Mouse (Mus musculus) heart, adult 2 months (tissue): ENCODE data around the gene Cpa5.

Experiments used
- CTCF ChIP-seq: fragments of 200-600 bp; IDR thresholded peaks from 2 replicates; pipeline ENCODE4 v1.8.1; 2022; ENCODE audit warnings: antibody characterized with exemption, mild to moderate bottlenecking, moderate library complexity
- EP300 ChIP-seq: fragments of 200-500 bp; IDR thresholded peaks from 2 replicates; pipeline ENCODE4 v1.6.1; 2011; ENCODE audit warnings: low read depth, low read length, control low read depth; ENCODE audit not compliant: insufficient read depth
- POLR2A ChIP-seq: fragments of 200-500 bp; IDR thresholded peaks from 2 replicates; pipeline ENCODE4 v1.6.1; 2011; ENCODE audit warnings: mild to moderate bottlenecking, low read depth, low read length, control low read depth; ENCODE audit not compliant: insufficient read depth

DNA sequence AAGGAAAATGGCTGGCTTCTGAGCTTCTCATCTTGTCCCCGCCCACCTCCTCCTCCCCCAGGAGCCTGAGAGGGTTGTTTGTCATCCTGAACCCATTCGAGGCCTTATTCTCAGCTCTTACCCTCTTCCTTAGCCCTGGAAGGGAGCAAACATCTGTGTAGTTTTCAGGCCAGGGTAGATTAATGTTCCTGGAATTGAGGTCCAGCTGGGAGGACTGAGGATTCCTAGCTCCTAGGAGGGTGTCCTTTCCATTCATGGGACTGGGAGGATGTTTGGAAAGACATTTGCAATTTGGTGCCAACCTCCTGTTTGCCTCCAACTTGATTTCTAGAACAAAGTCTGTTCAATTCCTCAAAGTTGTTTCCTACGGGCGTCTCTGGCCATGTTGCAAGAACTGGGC is 9.8 kb downstream of the Cpa5 start:
- no peak for TF ChIP-seq CTCF
- TF ChIP-seq POLR2A: no peak
- TF ChIP-seq EP300: no peak
